Mouse (Mus musculus): ENCODE data around the gene Dclk1.

GRCm38 (mm10) chr3:55315827-55316226, 73.7 kb downstream of the Dclk1 start:
- no peak for TF ChIP-seq CEBPB (IDR thresholded peaks at IDR 0.05; ENCODE audit: low read depth)
- TF ChIP-seq CTCF (IDR thresholded peaks at IDR 0.05; ENCODE audit: control insufficient read depth, insufficient read depth, insufficient read length): no peak
- TF ChIP-seq MYOG (IDR thresholded peaks at IDR 0.05; ENCODE audit: control insufficient read depth, extremely low read depth, insufficient read length): no peak
- no peak for TF ChIP-seq MAX (IDR thresholded peaks at IDR 0.05)
- TF ChIP-seq FOSL1 (IDR thresholded peaks at IDR 0.05; ENCODE audit: insufficient read depth, low read length, poor library complexity, severe bottlenecking): no peak
- no peak for TF ChIP-seq USF1 (IDR thresholded peaks at IDR 0.05; ENCODE audit: low read depth)
